Mouse (Mus musculus) testis, postnatal 10 days (tissue): Measurements from ENCODE around the gene Meiob.

Experiments used
- DNase-seq: peaks from one replicate; pipeline ENCODE4 v3.0.0; 2021; ENCODE audit warnings: low spot score

The Meiob gene

GRCm38 (mm10) chr17:24821351-24822280 lies 17.5 kb downstream of the Meiob start:
- DNase-seq, result no peak

- no peak for DNase-seq
Measured at GRCm38 (mm10) chr17:24839842-24840241, 35.8 kb downstream of the Meiob start, which contains the start of gene Hagh. TSS of gene Hagh (plus strand) at chr17:24840143.

- no peak for DNase-seq
Measured at GRCm38 (mm10) chr17:24840341-24840740, 36.3 kb downstream of the Meiob start.

GRCm38 (mm10) chr17:24841133-24841532 lies 37.0 kb downstream of the Meiob start:
- DNase-seq, result no peak

GRCm38 (mm10) chr17:24842631-24843030 lies 38.5 kb downstream of the Meiob start:
- DNase-seq, result no peak

GRCm38 (mm10) chr17:24844525-24844924 lies 40.4 kb downstream of the Meiob start:
- no peak for DNase-seq

- DNase-seq, result no peak
Measured at GRCm38 (mm10) chr17:24847386-24847785, 43.3 kb downstream of the Meiob start.

GRCm38 (mm10) chr17:24848600-24849031 lies 44.5 kb downstream of the Meiob start:
- DNase-seq, result no peak

GRCm38 (mm10) chr17:24849733-24850064 lies 45.6 kb downstream of the Meiob start:
- no peak for DNase-seq

GRCm38 (mm10) chr17:24850065-24850772 lies 46.1 kb downstream of the Meiob start, which contains the start of gene Fahd1:
TSS of gene Fahd1 (minus strand) at chr17:24850364.
- peak; percentile 94 for DNase-seq

GRCm38 (mm10) chr17:24850773-24851127 lies 46.7 kb downstream of the Meiob start:
- no peak for DNase-seq

GRCm38 (mm10) chr17:24851381-24852125 lies 47.5 kb downstream of the Meiob start:
- DNase-seq, result no peak

- no peak for DNase-seq
Measured at GRCm38 (mm10) chr17:24855838-24856464, 51.9 kb downstream of the Meiob start.

- DNase-seq, result no peak
Measured at GRCm38 (mm10) chr17:24856589-24856988, 52.5 kb downstream of the Meiob start.

- DNase-seq, result no peak
Measured at GRCm38 (mm10) chr17:24857831-24858470, 53.9 kb downstream of the Meiob start.

GRCm38 (mm10) chr17:24858967-24859366 lies 54.9 kb downstream of the Meiob start:
- DNase-seq, result no peak

GRCm38 (mm10) chr17:24860076-24860475 lies 56.0 kb downstream of the Meiob start:
- DNase-seq, result no peak

- no peak for DNase-seq
Measured at GRCm38 (mm10) chr17:24861785-24862184, 57.7 kb downstream of the Meiob start.

- no peak for DNase-seq
Measured at GRCm38 (mm10) chr17:24865776-24866175, 61.7 kb downstream of the Meiob start, which contains the start of gene Igfals. TSS of gene Igfals (plus strand) at chr17:24865997.

- DNase-seq, result no peak
Measured at GRCm38 (mm10) chr17:24867914-24868313, 63.8 kb downstream of the Meiob start.

GRCm38 (mm10) chr17:24873695-24874404 lies 69.8 kb downstream of the Meiob start:
- no peak for DNase-seq
